Mouse (Mus musculus) cerebellum, adult 9-10 months (tissue): ENCODE data around the gene Sun2.

Source experiments
- DNase-seq: peaks from one replicate; pipeline ENCODE4 v3.0.0; 2022

Gene Sun2

DNA sequence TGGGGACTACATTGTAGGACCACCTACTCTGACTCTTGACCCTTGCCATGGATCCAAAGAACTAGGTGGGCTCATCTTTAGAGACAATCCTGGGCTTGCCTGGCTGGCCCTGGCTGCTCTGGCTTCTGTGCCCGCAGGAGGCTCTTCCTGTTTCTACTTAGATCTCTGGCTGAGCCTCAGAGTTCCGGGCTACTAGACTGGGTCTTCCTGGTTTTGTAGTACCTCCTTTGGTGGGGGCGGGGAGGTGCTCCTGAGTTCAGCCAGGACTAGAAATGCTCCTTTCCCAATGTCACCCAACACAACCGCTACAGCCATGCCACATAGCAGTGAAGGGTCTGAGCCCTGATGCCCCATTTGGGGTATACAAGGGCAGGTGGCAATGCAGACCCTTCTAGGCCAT lies 21.5 kb downstream of the Sun2 start:
- no peak for DNase-seq

DNA sequence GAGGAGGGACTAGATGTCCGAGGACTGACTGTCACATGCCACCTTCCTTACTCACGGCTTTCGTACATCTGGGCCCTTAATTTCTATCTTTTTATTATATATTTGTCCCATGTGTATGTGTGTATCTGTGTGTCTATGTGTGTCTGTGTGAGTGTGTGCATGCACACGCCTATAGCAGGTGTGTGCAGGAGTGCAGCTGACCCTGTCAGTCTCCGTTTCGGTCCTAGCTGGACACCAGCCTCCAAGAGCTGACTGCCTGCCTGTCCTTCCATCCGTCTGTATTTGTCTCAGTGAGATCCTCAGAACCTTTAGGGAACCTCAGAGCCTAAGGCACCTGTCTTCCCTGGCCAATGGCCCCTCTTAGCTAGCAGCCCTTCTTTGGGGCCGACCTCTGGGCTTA lies 22.1 kb downstream of the Sun2 start:
- DNase-seq = no peak

DNA sequence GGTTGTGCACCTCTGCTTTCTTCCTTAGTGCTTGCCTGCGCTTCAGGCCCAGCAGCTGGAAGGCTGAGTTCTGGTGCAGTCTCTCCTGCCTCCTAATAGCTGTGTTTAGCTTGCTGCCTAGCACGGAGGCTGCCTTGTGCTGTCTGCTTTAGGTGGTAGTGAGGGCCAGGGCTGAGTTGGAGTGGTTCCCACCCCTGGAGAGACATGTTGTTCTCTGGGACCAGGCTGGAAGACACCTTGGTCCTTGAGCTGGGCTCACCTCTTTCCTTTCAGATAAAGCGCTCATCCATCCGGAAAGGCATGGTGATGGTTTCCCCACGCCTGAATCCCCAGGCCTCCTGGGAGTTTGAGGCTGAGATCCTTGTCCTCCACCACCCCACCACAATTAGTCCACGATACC lies 25.6 kb downstream of the Sun2 start:
- peak; percentile 72 for DNase-seq

DNA sequence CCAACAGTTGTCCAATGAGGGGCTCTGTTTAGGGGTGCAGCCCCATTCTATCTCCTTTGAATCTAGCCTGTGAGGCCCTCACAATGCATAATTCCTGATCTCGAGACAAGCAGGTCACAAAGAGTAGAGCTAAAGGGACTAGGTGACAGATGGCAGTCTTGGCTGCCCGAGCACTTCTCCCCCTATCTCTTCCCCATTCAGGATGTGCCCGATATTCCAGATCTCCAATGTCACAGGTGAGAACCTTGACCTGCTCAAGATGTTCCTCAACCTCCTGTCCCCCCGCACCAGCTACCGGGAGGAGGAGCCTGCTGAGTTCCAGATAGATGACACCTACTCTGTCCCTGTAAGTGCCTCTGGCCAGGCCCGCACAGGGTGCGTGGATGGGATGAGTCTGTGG lies 26.7 kb downstream of the Sun2 start:
- DNase-seq = peak; percentile 81

DNA sequence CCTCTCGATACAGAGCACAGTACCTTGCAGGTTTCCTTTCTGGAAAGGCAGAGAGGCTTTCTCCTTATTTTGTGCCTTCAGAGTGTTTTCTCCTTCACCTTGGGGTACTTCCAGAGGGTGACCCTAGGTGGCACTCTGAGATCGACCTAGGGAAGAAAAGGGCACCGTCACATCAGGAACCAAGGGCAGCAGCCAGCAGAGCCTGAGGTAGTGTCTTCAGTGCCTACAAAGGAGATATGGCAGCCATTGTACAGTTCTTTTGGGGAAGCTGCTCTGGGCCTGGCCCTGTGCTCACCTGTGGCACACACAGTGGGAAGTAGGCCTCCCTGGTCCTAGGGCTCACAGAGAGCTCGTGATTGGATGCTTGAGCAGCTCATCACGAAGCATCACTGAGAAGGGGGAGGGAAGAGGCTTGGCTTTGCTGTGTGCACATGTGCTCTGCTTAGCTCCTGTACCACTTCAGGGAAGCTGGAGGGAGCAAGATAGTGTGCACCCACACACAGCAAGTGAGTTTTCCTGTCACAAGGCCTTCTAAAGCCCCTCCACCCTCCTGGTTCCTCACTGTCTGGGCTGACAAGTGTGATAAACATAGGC lies 34.0 kb downstream of the Sun2 start:
- DNase-seq = no peak

DNA sequence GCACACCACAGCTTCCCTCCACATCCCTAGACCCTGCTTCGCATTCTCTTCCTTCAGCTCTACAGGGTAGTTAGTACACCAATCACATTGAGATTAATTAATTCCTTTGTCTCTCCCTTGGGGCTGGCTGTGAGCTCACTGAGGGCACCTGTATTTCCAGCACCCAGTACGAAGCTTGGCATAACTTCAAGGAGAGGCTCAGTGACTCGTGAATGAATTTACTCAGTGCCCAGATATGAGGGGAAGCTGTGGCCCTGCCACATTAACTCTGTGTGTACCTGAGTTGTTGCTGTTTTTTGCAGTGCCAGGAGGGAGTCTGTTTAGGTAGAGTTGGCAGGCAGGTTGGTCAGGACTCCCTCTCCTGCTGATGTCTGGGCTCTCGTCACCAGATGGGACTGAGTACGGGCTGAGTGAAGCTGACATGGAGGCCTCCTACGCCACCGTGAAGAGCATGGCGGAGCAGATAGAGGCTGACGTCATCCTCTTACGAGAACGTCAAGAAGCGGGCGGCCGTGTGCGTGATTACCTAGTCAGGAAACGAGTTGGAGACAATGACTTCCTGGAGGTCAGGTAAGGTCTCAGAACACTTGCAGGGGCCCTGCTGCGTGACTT lies 35.6 kb downstream of the Sun2 start:
- DNase-seq = no peak

DNA sequence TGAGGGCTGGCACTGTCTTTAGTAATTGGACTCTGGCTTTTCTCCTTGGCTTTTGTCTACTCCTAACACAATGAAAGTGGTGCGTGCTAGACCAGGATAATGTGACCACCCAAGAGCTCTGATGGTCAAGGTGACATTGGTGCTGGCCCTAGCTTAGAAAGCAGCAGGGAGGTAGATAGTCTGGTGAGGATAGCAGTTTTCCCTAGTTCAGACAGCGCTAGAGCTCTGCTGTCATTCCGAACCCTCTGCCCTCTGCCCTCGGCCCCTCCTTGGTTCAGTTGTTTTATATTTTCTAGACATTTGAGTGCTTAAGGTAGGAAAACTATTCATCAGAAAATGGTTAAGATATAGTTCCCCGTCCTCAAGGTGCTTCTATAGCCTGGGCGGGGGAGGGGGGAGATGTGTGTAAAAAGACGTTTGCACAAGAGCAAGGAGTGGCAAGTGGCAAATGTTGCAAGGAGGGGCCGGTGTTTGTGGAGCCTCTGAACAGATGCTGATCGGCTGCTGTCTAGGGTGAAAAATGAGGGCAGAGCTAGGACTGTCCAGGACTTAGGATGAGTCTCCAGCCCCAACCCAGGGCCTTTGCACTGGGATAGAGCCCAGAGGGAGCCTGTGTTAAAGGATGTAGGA lies 44.7 kb downstream of the Sun2 start:
- DNase-seq = no peak

DNA sequence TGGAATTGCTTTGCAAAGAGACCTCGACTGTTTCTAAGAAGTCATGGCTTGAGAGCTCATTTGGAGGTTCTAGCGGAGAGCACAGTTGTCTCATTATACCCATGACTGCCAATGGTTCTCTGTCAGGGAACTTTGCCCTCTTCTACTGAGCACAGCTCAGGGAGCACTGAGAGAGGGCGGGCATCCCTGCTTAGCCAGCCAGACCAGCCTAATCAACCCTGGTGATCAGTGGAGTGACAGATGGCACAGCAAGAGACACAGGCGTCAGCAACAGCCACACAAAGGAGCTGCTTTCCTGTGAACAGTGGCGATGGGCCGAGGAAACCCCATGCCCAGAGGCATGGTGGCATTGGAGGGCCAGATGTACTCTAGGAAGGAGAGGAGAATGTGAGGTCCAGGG lies 45.3 kb downstream of the Sun2 start:
- DNase-seq = peak; percentile 70

DNA sequence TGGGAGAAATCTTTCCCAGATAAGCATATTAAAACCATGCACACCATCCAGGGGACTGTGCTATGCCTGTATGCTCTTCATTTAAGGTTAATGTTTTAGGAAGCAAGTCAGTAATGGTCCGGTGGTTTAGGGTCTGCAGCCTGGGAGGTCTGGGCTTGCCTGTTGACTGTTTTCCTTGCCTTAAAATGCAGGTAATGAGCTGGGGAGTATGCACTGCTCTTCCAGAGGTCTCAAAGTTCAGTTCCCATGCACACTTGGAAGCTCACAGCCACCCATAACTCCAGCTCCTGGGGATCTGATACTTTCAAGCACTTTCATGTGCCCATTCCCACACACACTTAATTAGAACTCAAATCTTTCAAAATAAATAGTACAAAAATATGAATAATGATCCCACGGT lies 45.8 kb downstream of the Sun2 start:
- no peak for DNase-seq

DNA sequence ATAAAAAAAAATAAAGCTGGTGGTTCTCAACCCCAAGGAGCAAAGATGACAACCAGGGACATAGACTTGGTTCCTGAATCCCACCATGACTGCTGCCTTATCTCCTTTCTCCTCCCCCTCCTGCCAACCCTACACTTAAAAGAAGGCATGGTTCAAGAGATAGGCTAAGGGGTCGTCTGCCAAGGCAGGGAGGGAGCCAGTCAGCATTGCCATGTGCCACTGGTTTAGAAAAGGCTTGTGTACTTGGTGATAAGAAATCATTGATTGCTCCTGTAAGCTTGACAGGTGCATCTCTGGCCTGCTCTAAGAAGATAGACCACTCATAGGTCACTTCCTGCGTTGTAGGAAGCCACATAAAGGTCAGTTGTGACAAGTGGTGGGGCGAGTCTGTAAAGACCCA lies 46.8 kb downstream of the Sun2 start:
- no peak for DNase-seq

DNA sequence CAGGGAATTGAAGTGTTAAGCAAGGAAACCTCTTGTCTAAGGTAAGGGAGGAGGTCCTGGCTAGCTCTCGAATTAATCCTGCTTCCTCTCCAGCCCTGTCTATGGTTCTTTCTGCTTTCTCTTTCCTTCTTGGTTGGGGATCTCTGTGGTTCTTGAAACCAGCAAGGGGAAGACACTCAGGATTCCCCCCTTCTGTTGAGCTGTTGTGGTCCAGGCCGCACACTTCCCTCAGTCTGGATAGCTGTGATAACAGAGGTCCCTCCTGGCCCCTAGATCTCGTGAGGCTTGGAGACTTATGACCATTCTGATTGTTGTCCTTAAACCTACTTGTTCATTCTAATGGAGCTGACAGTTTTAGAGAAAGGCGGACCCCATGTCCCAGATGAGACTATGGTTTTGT lies 47.8 kb downstream of the Sun2 start:
- DNase-seq = no peak

DNA sequence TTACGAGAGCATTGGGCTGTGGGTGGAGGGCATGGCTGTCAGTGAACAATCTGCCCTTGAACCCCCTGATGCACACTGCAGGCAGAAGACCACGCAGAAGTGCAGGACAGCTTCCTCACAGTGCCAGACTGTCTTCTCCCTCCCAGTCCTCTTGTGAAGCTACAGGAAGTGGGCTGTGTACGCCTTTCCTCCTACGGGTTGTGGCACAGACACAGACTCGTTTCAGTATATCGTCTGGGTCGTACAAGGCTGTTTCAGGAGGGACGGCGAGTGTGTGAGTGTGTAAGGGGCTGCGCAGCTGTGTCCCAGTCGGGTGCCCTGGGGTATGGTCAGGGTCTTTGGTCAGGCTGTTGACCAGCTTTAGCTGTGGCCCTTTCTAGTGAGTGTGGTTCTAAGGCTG lies 48.6 kb downstream of the Sun2 start:
- no peak for DNase-seq

DNA sequence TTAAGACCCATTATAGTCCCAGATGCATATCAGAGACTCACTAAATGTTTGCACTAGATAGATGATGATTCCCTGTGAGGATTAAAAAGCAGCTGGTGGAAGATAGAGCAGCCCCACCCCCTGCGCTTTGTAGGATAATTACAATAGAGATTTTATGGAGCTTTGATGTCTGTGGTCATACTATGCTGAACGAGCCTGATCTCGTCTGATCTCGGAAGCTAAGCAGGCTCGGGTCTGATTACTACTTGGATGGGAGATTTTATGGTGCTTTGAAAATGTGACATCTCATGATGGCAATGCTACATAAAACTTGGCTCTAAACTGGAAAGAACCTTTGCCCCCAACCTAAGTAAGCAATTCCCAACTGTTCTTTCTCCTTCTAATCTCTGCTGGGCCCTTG lies 50.0 kb downstream of the Sun2 start:
- DNase-seq = no peak

DNA sequence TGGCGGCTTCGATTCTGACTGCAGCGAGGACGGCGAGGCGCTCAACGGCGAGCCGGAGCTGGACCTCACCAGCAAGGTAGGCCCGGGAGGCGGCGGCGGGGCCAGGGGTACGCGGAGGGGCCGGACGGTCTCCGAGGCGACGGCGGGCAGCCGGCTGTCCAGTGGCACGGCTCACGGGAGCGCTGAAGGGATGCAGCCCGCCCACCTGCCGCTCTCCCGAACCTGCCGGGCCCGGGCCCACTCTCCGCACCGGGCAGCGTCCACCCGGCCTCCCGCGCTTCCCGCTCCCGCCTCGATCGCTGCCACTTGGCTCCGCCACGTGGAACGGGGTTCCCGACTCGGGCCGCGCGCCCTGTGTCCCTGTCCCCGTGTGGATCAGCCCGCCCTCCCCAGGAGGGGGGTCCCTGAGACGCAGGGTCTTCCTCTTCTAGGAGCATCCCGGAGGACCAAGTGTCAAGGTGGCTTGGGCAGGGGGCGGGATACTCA lies 51.3 kb downstream of the Sun2 start:
- DNase-seq = peak; percentile 73

DNA sequence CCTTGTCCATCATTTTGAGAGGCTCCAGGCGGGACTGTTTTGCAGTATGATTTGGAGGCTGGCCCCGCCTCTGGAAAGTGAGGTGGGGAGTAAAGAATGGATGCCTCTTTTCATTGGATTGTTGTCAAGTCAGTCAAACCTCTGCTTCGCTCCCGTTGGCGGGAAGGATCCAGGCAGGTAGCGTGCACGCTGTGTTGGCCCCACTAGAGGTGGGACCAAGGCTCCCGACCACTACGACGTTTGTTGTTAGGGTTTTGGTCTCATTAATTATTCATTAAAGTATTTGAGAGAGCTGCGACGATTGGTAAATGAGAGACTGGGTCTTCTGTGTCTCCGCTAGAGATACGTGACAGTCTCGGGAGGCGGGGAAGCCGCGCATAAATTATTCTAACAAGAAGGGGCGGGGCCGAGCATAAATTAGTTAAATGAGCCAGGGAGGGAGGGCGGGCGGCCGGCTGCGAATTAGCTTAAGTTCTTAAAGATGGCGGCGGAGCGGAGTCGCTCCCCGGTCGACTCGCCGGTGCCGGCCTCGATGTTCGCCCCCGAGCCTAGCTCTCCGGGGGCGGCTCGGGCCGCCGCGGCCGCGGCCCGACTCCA lies 51.8 kb downstream of the Sun2 start, which contains the start of gene Gtpbp1:
Gene Gtpbp1, plus strand, starts transcription at position 420 of the 597 bp plus-strand sequence.
- DNase-seq = peak; percentile 100

DNA sequence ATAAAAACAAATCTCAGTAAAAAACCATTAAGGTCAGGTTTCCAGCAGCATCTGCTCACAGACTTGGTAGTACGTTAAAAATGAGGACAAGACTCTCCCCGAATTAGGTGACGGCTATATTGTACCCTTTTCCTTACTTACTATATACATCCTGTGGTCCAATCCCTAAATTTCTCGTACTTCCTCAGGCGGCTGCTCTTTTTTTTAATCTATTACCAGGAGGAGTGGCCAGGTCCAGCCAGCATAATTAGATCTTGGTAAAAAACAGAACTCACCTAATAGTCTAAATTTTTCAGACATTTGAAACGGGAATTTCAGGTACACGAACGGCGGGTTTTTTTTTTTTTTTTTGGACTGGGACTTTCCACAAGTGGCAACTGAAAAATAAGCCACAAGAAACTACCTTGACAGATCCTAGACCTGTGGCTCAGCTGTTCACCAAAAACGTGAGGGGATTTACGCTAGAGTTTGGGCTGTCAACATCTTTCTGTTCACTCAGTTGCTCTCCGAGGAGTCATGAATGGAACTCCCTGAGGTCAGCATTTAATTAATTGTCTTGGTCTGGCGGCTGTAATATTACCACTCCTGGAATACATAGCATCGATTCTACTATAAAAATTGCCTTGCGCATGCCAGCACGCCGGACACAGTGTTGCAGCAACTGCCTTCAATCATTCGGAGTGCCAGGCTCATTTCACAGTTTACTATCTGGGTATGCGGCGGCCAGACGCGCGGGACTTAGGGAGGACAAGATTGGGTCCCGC lies 52.5 kb downstream of the Sun2 start:
- DNase-seq = no peak

DNA sequence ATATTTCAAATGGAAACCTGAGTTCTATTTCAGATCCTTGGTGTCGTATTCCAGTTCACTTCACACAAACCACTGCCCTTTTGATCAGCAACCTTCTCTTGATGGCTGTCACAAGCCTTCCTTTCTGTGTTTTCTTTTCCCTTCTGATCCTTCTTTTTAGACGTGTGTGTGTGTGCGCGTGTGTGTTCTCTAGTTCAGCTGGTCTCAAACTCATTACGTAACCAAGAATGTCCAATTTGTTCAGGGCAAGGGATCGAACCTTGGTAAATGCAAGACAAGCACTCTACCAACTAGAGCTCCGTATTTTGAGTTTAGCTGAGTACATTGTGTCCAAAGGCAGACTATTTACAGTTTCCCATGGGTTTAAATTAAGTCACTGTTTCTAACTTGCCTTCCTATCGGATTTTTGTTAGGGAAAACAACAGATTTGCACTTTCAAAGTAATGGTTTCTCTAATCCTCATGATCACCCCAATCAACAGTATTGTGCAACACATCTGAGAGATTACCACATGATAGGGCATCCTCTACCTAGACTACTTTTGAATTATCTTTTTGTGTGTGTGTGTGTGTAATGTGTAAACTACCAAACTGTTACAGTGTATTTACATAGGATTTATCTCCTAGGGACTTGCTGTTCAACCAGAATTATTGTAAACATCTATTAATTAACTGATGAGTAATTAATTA lies 53.9 kb downstream of the Sun2 start:
- no peak for DNase-seq

DNA sequence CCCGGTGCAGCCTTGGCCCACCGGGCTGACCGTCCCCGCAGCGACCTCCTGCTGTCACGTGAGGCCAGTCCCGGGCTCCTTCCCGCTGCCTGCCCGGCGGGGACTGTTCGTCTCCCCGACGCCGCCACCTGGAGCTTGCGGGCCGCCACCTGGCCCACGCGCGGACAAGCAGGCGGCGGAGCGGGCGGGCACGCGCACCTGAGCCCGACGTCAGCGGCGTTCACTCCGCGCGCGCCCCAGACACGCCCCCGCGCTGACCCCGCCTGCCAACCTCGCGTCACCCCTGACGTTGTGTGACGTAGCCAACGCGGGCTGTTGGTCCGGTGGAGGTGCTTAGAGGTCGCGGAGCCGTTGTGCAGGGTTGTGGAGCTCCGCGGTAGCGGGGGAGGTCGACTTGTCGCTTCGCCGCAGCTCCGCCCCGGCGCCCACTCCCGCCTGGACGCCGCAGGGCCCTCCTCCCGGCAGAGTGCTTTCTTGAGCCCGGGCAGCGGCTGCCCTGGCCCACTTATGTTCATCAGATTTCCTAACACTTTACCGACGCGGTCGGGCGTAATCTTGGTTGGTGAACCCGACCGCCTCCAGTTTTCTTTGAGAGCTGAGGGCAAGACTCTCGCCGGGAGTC lies 54.6 kb downstream of the Sun2 start, which contains the start of gene Josd1:
Gene Josd1, minus strand, starts transcription at position 274 of the 622 bp plus-strand sequence.
- peak; percentile 98 for DNase-seq

DNA sequence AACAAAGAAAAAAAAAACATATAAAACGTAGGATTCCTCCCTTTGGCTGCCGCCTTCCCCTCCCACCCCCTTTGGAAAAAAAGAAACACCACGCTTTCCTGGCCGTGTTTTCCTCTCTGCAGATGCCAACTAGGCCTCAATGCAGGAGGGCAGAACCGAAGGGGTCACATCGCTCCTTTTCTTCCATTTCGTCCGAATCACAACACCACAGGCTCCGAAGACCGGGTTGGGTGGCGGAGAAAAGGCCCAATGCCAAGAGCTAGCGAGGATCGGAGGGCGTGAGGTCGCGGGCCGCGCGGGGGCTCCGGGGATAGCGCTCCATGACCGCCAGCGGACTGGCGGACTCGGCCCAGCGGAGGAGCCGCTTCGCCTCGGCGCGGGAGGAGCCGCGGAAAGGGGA lies 55.2 kb downstream of the Sun2 start:
- DNase-seq = peak; percentile 71

DNA sequence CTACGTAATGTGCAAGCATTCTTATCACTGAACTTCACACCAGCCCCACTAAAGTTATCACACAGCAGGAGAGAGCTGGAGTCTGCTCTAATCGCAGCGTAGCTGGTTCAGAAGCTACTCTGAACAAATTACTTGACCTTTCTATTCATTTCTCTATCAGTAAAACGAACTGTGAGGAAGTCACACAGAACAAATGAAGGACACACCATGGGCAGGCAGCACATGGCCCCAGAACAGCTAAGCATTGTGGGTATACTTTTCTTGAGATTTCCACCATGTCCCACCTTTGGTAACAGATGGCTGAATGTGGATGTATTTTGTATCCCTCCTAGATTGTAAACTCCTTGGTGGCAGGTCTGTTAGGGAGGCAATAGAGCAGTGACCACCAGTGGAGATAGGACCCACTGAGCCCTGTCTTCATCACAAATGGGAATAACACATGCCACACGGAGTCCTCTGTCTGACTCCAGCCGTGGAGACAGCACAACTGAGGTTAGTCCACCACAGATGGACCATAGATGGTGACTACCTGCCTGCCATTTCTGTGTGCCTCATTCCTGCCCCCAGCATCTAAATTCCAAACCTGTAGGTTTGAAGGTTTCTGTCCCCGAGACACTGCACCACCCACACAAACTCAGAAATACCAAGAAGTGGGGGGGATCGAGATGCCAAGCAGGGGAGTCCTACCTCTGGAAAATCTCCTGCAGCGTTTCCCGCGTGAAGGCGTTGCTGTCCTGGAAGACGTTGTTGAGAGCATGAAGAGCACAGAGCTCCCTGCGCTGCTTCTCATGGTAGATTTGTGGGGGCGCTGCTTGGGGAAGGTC lies 56.1 kb downstream of the Sun2 start:
- DNase-seq = no peak

DNA sequence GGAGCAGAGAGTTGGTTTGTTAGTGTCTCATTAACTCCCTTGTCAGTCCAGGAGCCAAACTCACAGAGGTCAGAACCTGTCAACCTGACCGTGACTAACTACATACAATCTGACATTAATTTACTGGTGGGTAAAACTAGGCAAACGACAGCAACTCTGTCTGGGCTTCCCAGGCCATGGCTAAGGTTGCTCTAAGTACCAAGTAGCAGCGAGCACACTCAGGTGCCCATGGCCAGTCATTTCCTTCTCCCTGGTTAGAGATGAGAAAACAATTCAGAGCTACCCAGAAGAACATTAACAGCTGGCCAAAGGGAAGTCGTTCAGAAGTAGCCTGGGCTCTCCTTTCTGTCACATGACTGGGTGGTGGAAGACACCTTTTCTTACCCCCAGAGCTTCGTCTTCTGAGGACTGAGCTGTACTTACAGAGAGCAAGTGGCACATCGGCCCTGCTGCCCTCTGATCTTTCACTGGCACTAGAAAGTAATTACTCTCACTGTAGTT lies 57.1 kb downstream of the Sun2 start:
- no peak for DNase-seq
